Mouse (Mus musculus) brain, embryonic 18.5 days (tissue): ENCODE results near the gene Fam57b.

Experiments used
- DNase-seq: peaks from one replicate; pipeline ENCODE4 v3.0.0-alpha.2; 2012; ENCODE audit warnings: low read depth, low spot score

The Fam57b gene

DNA sequence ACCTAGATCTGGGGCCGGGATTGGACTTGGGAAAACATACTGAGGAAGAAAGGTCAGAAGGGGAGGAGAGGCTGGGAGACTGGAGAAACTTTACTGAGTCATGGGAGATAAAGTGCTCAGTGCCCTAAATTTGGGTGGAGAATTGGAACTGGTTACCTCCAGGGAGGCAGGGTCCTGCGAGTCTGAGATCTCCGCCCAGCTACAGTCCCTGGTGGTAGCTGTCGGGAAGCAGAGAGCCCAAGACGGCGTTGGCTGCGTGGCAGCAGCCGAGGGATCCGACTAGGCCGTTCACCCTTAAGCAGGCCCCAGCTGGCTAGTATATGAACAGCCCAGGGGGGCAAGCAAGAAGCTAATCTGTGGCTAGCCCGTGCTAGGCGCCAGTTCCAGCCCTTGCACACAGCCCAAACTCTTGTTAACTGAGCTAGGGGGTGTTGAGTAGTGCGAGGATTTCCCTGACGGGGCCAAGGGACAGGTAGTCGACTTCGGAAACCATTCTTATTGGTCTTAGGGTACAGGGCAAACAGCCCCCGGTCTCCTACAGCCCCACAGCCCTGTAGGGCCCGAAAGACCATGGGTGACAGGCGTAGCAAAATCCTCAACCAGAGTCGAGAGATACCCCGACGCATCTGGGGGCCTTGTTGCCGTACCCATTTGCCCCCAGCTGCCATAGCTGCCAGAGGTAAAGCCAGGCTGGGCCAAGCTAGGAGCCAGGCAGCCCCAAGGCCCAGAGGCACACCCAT, 72.5 kb downstream of the Fam57b start:
- no peak for DNase-seq

DNA sequence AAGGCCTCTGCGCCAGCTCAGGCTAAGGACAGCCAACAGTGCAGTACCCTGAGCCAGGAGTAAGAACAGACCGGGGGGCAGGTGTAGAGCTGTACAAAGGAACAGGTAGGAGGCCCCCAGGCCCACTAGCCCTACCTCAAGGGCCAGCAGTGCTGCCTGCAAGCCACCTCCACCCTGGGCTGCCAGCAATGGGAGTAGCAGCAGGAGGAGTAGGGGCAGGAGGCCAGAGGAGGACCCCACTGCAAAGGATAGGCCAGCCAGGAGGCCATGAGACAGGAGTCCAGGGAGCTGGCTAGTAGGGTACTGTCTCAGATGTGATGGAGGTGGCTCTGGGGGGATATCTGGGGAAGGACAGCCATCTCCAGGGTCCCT, 73.0 kb downstream of the Fam57b start:
- no peak for DNase-seq

DNA sequence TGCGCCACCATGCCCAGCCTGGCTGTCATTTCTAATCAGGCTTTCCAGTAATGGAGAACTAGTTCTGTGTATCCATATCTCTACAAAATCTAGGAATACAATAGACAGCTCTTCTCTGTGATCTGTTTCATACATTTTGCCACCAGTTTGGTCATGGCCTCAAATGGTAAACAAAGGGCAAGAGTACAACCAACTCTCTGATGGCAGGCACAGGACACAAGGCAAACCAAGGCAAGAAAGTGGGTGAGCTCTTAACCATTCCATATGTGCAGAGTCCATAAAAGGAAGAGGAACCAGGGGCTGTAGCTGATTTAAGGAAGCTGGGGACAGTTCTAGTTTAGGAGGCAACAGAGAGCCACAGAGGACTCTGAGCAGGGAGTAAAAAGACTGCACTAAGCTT, 79.8 kb downstream of the Fam57b start:
- no peak for DNase-seq
